In genomic region chrX:136590199-136590896, GRCm38 (mm10) we compare ENCODE assay signal across 9 mouse cellular contexts. TPM values are rescaled to one million over a fixed set of nuclear protein-coding genes. Genes with fewer than 3 reads are reported as not detected.
DNase-seq lines count a peak whose midpoint lies in the region; ATAC-seq and TF ChIP-seq lines count a peak whose summit lies in the region.
"Had no signal": no experiment of that assay in that cellular context is flagged by ENCODE, and none has a peak within 500 bp of the region (broad histone marks: within the 10 kb centered on the region; RNA-seq: fewer than 3 reads in every experiment).

Gene Tceal3 (plus strand): TSS chrX:136590842.

- H3K36me3 ChIP-seq in forebrain, postnatal 0 days (ENCODE audit: insufficient read depth) = no peaks in the 10 kb centered on the region

- H3K4me1 ChIP-seq in cerebellum, adult 2 months (ENCODE audit: control insufficient read depth, insufficient read depth, low read length) = no peaks in the 10 kb centered on the region
- no peaks in the 10 kb centered on the region for H3K4me1 ChIP-seq in forebrain, postnatal 0 days (ENCODE audit: insufficient read depth)

- H3K4me2 ChIP-seq in forebrain, postnatal 0 days (ENCODE audit: low read depth) = peak within 1 kb of the TSS; percentile 42

- H3K4me3 ChIP-seq in cerebellum, adult 2 months (replicated peaks; ENCODE audit: insufficient read depth, low read depth, low read length) = peak within 1 kb of the TSS; percentile 60
- H3K4me3 ChIP-seq in forebrain, postnatal 0 days (ENCODE audit: low read depth, low read length) = peak within 1 kb of the TSS; percentile 42

- TF ChIP-seq POLR2A in cerebellum, adult 2 months (IDR thresholded peaks at IDR 0.05; ENCODE audit: borderline replicate concordance, insufficient read depth, low read length) = no peak

- peak within 1 kb of the TSS; percentile 65 for H3K9ac ChIP-seq in forebrain, postnatal 0 days
- H3K9ac ChIP-seq: liver, embryonic 14.5 days had no signal

- no peak for TF ChIP-seq CTCF in cerebellum, adult 2 months (IDR thresholded peaks at IDR 0.05; ENCODE audit: borderline replicate concordance, insufficient read depth, low read depth, low read length)
- TF ChIP-seq CTCF in forebrain, postnatal 0 days (IDR thresholded peaks at IDR 0.05; ENCODE audit: low read depth) = no peak

- no peaks in the 10 kb centered on the region for H3K27me3 ChIP-seq in cerebellum, adult 2 months (ENCODE audit: control insufficient read depth, insufficient read depth, low read length)
- no peaks in the 10 kb centered on the region for H3K27me3 ChIP-seq in forebrain, postnatal 0 days (ENCODE audit: insufficient read depth, low read length)

- H3K27ac ChIP-seq in cerebellum, adult 2 months (ENCODE audit: insufficient read depth, low read length) = no peak within 1 kb of the TSS
- peak within 1 kb of the TSS; percentile 88 for H3K27ac ChIP-seq in forebrain, postnatal 0 days (ENCODE audit: low read depth, low read length)
- H3K27ac ChIP-seq: liver, embryonic 14.5 days had no signal

- H3K9me3 ChIP-seq in forebrain, postnatal 0 days (ENCODE audit: low read length) = no peaks in the 10 kb centered on the region

- peak; percentile 55 for DNase-seq in NIH3T3 (ENCODE audit: low read depth)
- peak; percentile 51 to 68 for DNase-seq in cerebellum, adult 2 months
- peak; percentile 90 for DNase-seq in forebrain, postnatal 0 days
- DNase-seq in left cerebral cortex, adult 8-10 months (ENCODE audit: low spot score in 2 of 2) = peak; percentile 53 to 69
- DNase-seq in retina, postnatal 1 day = peak; percentile 67
- no peak for DNase-seq in kidney, postnatal 4 days
- no peak for DNase-seq in kidney, adult 11 months
- DNase-seq in urinary bladder, postnatal 14 days (ENCODE audit: low spot score) = no peak

- ATAC-seq in forebrain, postnatal 0 days = peak; percentile 97

- WGBS in cerebellum, adult 2 months = 9% methylated on average over 12 of the region's 12 CpGs
- 37% methylated on average over 12 of the region's 12 CpGs for WGBS in forebrain, postnatal 0 days

RNA-seq across cellular contexts. Expression of gene Tceal3, which starts in this region (rescaled TPM):
- 225 and 257 TPM in 2 replicates for polyA plus RNA-seq in cerebellum, adult 2 months (2012; rRNA removed)
- total RNA-seq in forebrain, postnatal 0 days (2014; rRNA removed) = 47.3 and 49.8 TPM in 2 replicates
- polyA plus RNA-seq in forebrain, postnatal 0 days (2015; fragmentation: Nextera tagmentation; extraction: Ambion mirVana) = 78.4 and 81.2 TPM in 2 replicates
- 100 to 1,000 TPM; 150 to 189 (median 184) TPM for total RNA-seq in left cerebral cortex, adult 8-10 months (2022)

Comparison
In these comparisons a context has a peak if more than half of its experiments do, and no peak if none do; other contexts are left out.
1. DNase-seq: peak in NIH3T3 (single experiment), cerebellum, adult 2 months (2 of 2), forebrain, postnatal 0 days (single experiment), left cerebral cortex, adult 8-10 months (2 of 2) and retina, postnatal 1 day (single experiment); none in kidney, postnatal 4 days (0 of 2), kidney, adult 11 months (single experiment) and urinary bladder, postnatal 14 days (single experiment).